Mouse (Mus musculus): ENCODE results near the gene Vgf.

The Vgf gene

GRCm38 (mm10) chr5:137072079-137072960 lies 46.1 kb downstream of the Vgf start, which contains the start of gene Serpine1:
Serpine1 (minus strand) TSS chr5:137072268.
- DNase-seq: peak; percentile 93

DNA sequence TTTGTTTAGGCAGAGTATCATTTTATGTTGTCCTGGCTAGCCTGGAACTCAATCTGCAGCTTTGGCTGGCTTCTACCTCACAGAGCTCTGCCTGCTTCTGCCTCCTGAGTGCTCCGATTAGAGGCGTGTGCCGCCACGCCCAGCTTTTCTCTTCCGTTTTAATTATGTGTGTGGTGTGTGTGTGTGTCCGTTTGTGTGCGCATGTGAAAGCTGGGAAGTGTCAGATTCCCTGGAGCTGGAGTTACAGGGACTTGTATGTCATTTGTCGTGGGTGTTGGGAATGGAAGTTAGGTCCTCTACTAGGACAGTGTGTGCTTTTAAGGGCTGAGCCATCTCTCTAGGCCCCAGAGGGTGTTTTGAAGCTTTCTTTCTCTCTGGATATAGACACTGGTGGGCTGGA lies 46.9 kb downstream of the Vgf start:
- no peak for DNase-seq

GRCm38 (mm10) chr5:137074191-137074651 lies 48.0 kb downstream of the Vgf start:
- DNase-seq: peak; percentile 69

GRCm38 (mm10) chr5:137075726-137076125 lies 49.5 kb downstream of the Vgf start:
- no peak for DNase-seq

GRCm38 (mm10) chr5:137076191-137076930 lies 50.2 kb downstream of the Vgf start:
- DNase-seq: peak; percentile 83

DNA sequence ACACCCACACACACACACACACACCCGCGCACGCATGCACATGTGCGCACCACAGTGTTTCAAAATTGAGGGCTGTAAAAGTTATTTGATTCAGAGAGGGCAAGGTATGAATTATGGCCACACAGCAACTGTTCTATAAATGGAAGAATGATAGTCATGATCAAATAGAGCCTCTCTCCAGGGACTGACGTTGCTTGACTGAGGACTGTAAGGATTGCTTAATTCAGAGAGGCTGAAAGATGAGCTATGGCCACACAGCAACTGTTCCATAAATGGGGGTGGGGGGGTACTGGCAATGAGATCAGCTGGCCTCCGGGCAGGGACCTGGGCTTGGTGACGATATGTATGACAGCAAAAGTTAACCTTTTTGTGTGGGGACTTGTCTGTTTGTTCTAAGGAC lies 51.0 kb downstream of the Vgf start:
- DNase-seq: no peak

- peak; percentile 70 for DNase-seq
These were observed 51.8 kb downstream of the Vgf start for GRCm38 (mm10) chr5:137078041-137078440.

DNA sequence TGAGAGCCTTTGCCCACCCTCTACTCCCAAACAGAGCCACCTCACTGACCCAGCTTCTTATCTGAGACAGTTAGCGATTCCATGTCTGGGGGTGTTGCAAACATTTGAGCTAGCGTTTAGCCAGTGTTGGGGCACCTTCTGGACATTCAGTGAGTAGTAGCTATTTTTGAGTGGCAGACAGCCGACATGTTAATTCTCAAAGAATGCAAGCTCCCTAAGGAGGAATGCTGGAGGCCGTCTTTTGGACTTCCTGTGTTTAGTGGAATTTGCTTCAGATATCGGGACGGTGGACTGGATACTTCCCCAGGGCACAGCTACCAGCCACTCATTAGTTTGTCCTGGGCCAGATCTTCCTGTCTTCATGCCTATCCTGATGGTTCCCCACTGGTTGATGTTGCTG lies 52.4 kb downstream of the Vgf start:
- DNase-seq: peak; percentile 43

GRCm38 (mm10) chr5:137079849-137080248 lies 53.7 kb downstream of the Vgf start:
- peak; percentile 78 for DNase-seq

Data from lung, postnatal 10 days (tissue).